Mouse (Mus musculus): ENCODE data around the gene Ntf3. TPM values are rescaled to one million over a fixed set of nuclear protein-coding genes. Genes with fewer than 3 reads are reported as not detected.

Gene Ntf3
- 7.9 and 11.8 TPM in 2 replicates for polyA plus RNA-seq (2012; rRNA removed)

DNA sequence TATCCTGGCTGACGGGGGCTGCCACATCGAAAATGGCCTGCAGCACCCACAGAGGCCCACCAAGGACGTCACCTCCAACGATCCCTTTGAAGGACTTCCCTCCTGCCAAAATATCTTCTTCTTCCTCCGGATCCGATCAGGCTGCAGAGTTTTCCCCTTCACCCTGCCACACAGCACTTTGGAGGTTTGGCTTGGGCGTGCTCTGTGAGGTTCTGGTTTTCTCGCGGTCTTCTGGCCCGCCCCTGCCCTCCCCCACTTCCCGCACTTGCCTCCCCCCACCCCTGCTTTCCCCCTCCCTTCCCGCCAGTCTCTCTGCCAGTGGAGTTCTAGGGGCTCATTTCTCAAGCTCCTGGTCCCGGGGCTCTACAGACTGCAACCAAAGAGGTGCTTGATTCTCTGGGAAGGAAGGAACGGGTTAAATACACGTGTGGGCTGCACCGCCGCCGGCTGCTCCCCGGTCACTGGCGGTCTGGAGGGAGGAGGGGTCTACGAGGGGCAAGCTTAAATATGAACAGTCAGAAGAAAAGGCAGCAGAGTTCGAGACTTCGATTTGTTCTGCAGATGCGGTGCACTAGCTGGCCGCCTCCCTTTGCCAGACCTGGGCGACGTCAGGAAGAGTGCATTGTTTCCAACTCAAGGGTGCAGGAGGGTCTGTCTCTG lies at the start of gene Ntf3:
Gene Ntf3, minus strand, starts transcription at position 363 of the 660 bp plus-strand sequence.
- DNase-seq, result no peak
- H3K27me3 ChIP-seq (ENCODE audit: control insufficient read depth, insufficient read depth, low read length), result no peaks in the 10 kb centered on the region
- no peak within 1 kb of the TSS for H3K4me3 ChIP-seq (replicated peaks; ENCODE audit: insufficient read depth, low read depth, low read length)
- H3K4me1 ChIP-seq (ENCODE audit: control insufficient read depth, insufficient read depth, low read length), result peaks cover 2% of the 10 kb centered on the region; the same call in 1 of the 2 replicates
- H3K27ac ChIP-seq (ENCODE audit: insufficient read depth, low read length), result no peak within 1 kb of the TSS
- TF ChIP-seq CTCF (IDR thresholded peaks at IDR 0.05; ENCODE audit: borderline replicate concordance, insufficient read depth, low read depth, low read length), result no peak
- TF ChIP-seq POLR2A (IDR thresholded peaks at IDR 0.05; ENCODE audit: borderline replicate concordance, insufficient read depth, low read length), result no peak
- 39% methylated on average over 27 of the region's 27 CpGs for WGBS

GRCm38 (mm10) chr6:126213330-126213729 lies 46.6 kb upstream of the Ntf3 start:
- no peak for TF ChIP-seq POLR2A (IDR thresholded peaks at IDR 0.05; ENCODE audit: borderline replicate concordance, insufficient read depth, low read length)
- TF ChIP-seq CTCF (IDR thresholded peaks at IDR 0.05; ENCODE audit: borderline replicate concordance, insufficient read depth, low read depth, low read length), result no peak
- Histone ChIP-seq H3K27ac (ENCODE audit: insufficient read depth, low read length) (no peak overlapping the region), H3K27me3 (ENCODE audit: control insufficient read depth, insufficient read depth, low read length) (no peaks in the 10 kb centered on the region), H3K4me1 (ENCODE audit: control insufficient read depth, insufficient read depth, low read length) (no peaks in the 10 kb centered on the region), H3K4me3 (replicated peaks; ENCODE audit: insufficient read depth, low read depth, low read length) (no peak overlapping the region)
- 89% methylated on average over 5 of the region's 5 CpGs for WGBS
- no peak for DNase-seq

DNA sequence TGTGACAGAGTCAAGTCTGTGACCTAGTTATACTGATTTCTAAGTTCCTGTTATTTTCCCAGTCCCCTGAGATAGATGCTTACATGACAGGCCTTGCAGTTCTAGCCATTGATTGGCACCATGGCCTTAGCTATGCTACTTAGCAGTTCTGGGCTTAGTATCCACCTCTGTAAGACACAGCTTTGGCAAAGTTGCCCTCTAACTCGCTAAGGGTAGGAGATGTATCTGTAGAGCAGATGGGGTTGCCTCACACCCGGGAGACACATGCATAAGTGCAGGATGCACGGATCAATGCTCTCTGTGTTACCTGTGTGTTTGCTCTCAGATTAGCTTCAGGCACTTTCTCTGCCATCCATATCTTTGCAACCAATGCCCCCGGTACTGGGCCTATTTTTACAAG lies 36.7 kb upstream of the Ntf3 start:
- no peak for DNase-seq
- Histone ChIP-seq H3K27me3 (ENCODE audit: control insufficient read depth, insufficient read depth, low read length) (no peaks in the 10 kb centered on the region), H3K4me3 (replicated peaks; ENCODE audit: insufficient read depth, low read depth, low read length) (no peak overlapping the region), H3K4me1 (ENCODE audit: control insufficient read depth, insufficient read depth, low read length) (peaks cover 21% of the 10 kb centered on the region), H3K27ac (ENCODE audit: insufficient read depth, low read length) (no peak overlapping the region)
- WGBS, result 81% methylated on average over 4 of the region's 4 CpGs
- TF ChIP-seq CTCF (IDR thresholded peaks at IDR 0.05; ENCODE audit: borderline replicate concordance, insufficient read depth, low read depth, low read length), result no peak
- TF ChIP-seq POLR2A (IDR thresholded peaks at IDR 0.05; ENCODE audit: borderline replicate concordance, insufficient read depth, low read length), result no peak

GRCm38 (mm10) chr6:126202959-126203358 lies 36.2 kb upstream of the Ntf3 start:
- H3K27me3 ChIP-seq (ENCODE audit: control insufficient read depth, insufficient read depth, low read length), result no peaks in the 10 kb centered on the region
- H3K4me1 ChIP-seq (ENCODE audit: control insufficient read depth, insufficient read depth, low read length), result peaks cover 21% of the 10 kb centered on the region
- H3K4me3 ChIP-seq (replicated peaks; ENCODE audit: insufficient read depth, low read depth, low read length), result no peak overlapping the region
- H3K27ac ChIP-seq (ENCODE audit: insufficient read depth, low read length), result no peak overlapping the region
- TF ChIP-seq CTCF (IDR thresholded peaks at IDR 0.05; ENCODE audit: borderline replicate concordance, insufficient read depth, low read depth, low read length) (no peak), POLR2A (IDR thresholded peaks at IDR 0.05; ENCODE audit: borderline replicate concordance, insufficient read depth, low read length) (no peak)
- DNase-seq, result no peak
- whole genome bisulfite sequencing, result 73% methylated on average over 7 of the region's 7 CpGs

- TF ChIP-seq CTCF (IDR thresholded peaks at IDR 0.05; ENCODE audit: borderline replicate concordance, insufficient read depth, low read depth, low read length) (no peak), POLR2A (IDR thresholded peaks at IDR 0.05; ENCODE audit: borderline replicate concordance, insufficient read depth, low read length) (no peak)
- Histone ChIP-seq H3K27me3 (ENCODE audit: control insufficient read depth, insufficient read depth, low read length) (no peaks in the 10 kb centered on the region), H3K4me1 (ENCODE audit: control insufficient read depth, insufficient read depth, low read length) (peaks cover 21% of the 10 kb centered on the region), H3K4me3 (replicated peaks; ENCODE audit: insufficient read depth, low read depth, low read length) (no peak overlapping the region), H3K27ac (ENCODE audit: insufficient read depth, low read length) (no peak overlapping the region)
- DNase-seq, result no peak
- 95% methylated on average over 2 of the region's 2 CpGs for WGBS
Observed at GRCm38 (mm10) chr6:126201721-126202120, 35.0 kb upstream of the Ntf3 start.

DNA sequence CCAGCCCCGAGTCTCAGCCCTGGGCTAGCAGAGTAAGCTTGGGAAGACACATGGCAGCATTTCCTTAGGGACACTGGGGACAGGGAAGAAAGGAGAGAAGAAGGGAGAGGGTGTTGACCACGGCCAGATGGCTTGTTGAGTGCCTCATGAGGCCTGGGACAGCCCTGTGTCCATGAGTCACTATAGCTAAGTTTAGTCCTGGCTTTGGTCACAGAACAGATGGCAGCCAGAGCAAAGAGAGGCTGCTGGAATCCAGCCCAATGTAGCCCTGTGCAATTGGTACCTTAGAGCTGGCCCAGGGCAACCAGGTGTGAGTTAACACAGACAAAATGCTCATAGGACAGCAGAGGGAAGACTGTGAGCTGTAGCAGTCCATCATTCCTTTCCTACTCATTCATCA lies 33.2 kb upstream of the Ntf3 start:
- peak overlapping the region; percentile 68 for H3K27ac ChIP-seq (ENCODE audit: insufficient read depth, low read length)
- H3K4me3 ChIP-seq (replicated peaks; ENCODE audit: insufficient read depth, low read depth, low read length), result no peak overlapping the region
- no peaks in the 10 kb centered on the region for H3K27me3 ChIP-seq (ENCODE audit: control insufficient read depth, insufficient read depth, low read length)
- peaks cover 21% of the 10 kb centered on the region for H3K4me1 ChIP-seq (ENCODE audit: control insufficient read depth, insufficient read depth, low read length)
- DNase-seq, result peak; percentile 92 to 97
- 11% methylated on average over 2 of the region's 2 CpGs for WGBS
- TF ChIP-seq CTCF (IDR thresholded peaks at IDR 0.05; ENCODE audit: borderline replicate concordance, insufficient read depth, low read depth, low read length), result no peak
- TF ChIP-seq POLR2A (IDR thresholded peaks at IDR 0.05; ENCODE audit: borderline replicate concordance, insufficient read depth, low read length), result no peak

DNA sequence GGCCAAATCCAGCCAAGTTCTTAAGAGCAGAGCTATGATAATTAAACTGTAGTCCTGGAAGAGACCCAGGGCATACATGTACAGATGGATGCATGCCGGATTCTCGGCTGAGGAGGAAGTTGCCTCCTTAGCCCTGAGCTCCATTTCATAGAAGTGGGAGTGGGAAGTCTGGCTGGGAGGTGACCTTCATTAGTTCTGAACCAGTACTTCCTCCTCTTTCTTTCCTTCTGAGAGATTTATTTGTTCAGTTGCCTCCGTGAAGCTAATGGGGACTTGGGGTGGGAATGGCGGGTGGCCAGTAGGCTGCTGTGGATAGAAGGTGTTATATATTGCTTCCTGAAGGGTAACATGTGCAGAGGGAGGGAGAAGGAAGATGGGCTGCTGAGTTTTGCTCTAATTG lies 28.1 kb upstream of the Ntf3 start:
- no peak for DNase-seq
- Histone ChIP-seq H3K27me3 (ENCODE audit: control insufficient read depth, insufficient read depth, low read length) (no peaks in the 10 kb centered on the region), H3K4me1 (ENCODE audit: control insufficient read depth, insufficient read depth, low read length) (peaks cover 6% of the 10 kb centered on the region), H3K27ac (ENCODE audit: insufficient read depth, low read length) (no peak overlapping the region), H3K4me3 (replicated peaks; ENCODE audit: insufficient read depth, low read depth, low read length) (no peak overlapping the region)
- TF ChIP-seq POLR2A (IDR thresholded peaks at IDR 0.05; ENCODE audit: borderline replicate concordance, insufficient read depth, low read length), result no peak
- no peak for TF ChIP-seq CTCF (IDR thresholded peaks at IDR 0.05; ENCODE audit: borderline replicate concordance, insufficient read depth, low read depth, low read length)
- WGBS, result 83% methylated on average over 4 of the region's 4 CpGs

GRCm38 (mm10) chr6:126190218-126190871 lies 23.6 kb upstream of the Ntf3 start:
- no peaks in the 10 kb centered on the region for H3K4me1 ChIP-seq (ENCODE audit: control insufficient read depth, insufficient read depth, low read length)
- 60% methylated on average over 10 of the region's 10 CpGs for WGBS
- H3K27ac ChIP-seq (ENCODE audit: insufficient read depth, low read length), result no peak overlapping the region
- TF ChIP-seq CTCF (IDR thresholded peaks at IDR 0.05; ENCODE audit: borderline replicate concordance, insufficient read depth, low read depth, low read length) (no peak), POLR2A (IDR thresholded peaks at IDR 0.05; ENCODE audit: borderline replicate concordance, insufficient read depth, low read length) (no peak)
- H3K4me3 ChIP-seq (replicated peaks; ENCODE audit: insufficient read depth, low read depth, low read length), result no peak overlapping the region
- H3K27me3 ChIP-seq (ENCODE audit: control insufficient read depth, insufficient read depth, low read length), result no peaks in the 10 kb centered on the region
- DNase-seq, result no peak
